Mouse (Mus musculus) neural tube, embryonic 14.5 days (tissue): ENCODE measurements around the gene Scamp2. TPM values are rescaled to one million over a fixed set of nuclear protein-coding genes. Genes with fewer than 3 reads are reported as not detected.

Experiments used
- polyA plus RNA-seq: library from polyadenylated mRNA; unstranded; fragments of >200 nt; fragmentation: Nextera tagmentation; extraction: Ambion mirVana; gene quantifications from 2 replicates; pipeline ENCODE4 v1.2.1, GENCODE M21; 2014

Gene Scamp2
- polyA plus RNA-seq, 1 experiment from 2014 or later: 46.1 TPM

Other genes starting within 250 kb of the Scamp2 start
- gene Ppcdc, start 120.8 kb upstream of the Scamp2 start, polyA plus RNA-seq: 20.3 and 21.7 TPM in 2 replicates
- gene Scamp5, start 92.9 kb upstream of the Scamp2 start, polyA plus RNA-seq: 61.3 and 73.7 TPM in 2 replicates
- 21.5 and 25.8 TPM in 2 replicates for gene Rpp25, start 56.9 kb upstream of the Scamp2 start, polyA plus RNA-seq
- gene Cox5a, start 39.7 kb upstream of the Scamp2 start, polyA plus RNA-seq: 936 and 1,022 TPM in 2 replicates
- 23.7 and 24.0 TPM in 2 replicates for gene Fam219b, start 23.4 kb upstream of the Scamp2 start, polyA plus RNA-seq
- 60.7 and 62.1 TPM in 2 replicates for gene Mpi, start 8.2 kb upstream of the Scamp2 start, polyA plus RNA-seq
- gene Ulk3, start 28.5 kb downstream of the Scamp2 start, polyA plus RNA-seq: 26.1 and 28.4 TPM in 2 replicates
- gene Cplx3, start 45.3 kb downstream of the Scamp2 start, polyA plus RNA-seq: 0.13 TPM in 1 of 2 replicates, not detected in the other
- gene Lman1l, start 59.8 kb downstream of the Scamp2 start, polyA plus RNA-seq: not detected in 2 replicates
- gene Csk, start 92.7 kb downstream of the Scamp2 start, polyA plus RNA-seq: 33.4 and 46.2 TPM in 2 replicates
- not detected in 2 replicates for gene Cyp1a2, start 122.8 kb downstream of the Scamp2 start, polyA plus RNA-seq
- gene Cyp1a1, start 127.0 kb downstream of the Scamp2 start, polyA plus RNA-seq: 0.09 and 0.13 TPM in 2 replicates
- gene Edc3, start 147.6 kb downstream of the Scamp2 start, polyA plus RNA-seq: 21.9 and 26.3 TPM in 2 replicates
- gene Clk3, start 204.9 kb downstream of the Scamp2 start, polyA plus RNA-seq: 58.5 and 64.6 TPM in 2 replicates